Mouse (Mus musculus) midbrain, embryonic 11.5 days (tissue): ENCODE results near the gene Mrpl43. TPM values are rescaled to one million over a fixed set of nuclear protein-coding genes. Genes with fewer than 3 reads are reported as not detected.

Source experiments
- ATAC-seq: fragments of 200-750 bp; cut with Nextera tagmentation; 2 replicates; pipeline ENCODE4 v1.8.0; 2017; ENCODE audit warnings: moderate TSS enrichment, moderate library complexity; ENCODE audit not compliant: low FRiP score
- DNase-seq: peaks from one replicate; pipeline ENCODE4 v3.0.0; 2015; ENCODE audit warnings: low spot score; ENCODE audit errors: missing footprints
- H3K27ac ChIP-seq: fragments of 300-500 bp; sonication (generic); 2 replicates; pipeline ENCODE4 v1.5.1; 2014; ENCODE audit warnings: low read depth, low read length
- H3K27me3 ChIP-seq: fragments of 300-500 bp; sonication (generic); 2 replicates; pipeline ENCODE4 v1.6.1; 2014; ENCODE audit warnings: mild to moderate bottlenecking, low read length, moderate library complexity, mixed read lengths; ENCODE audit not compliant: control insufficient read depth, insufficient read depth
- H3K36me3 ChIP-seq: fragments of 300-500 bp; sonication (generic); 2 replicates; pipeline ENCODE4 v1.6.1; 2014; ENCODE audit warnings: mild to moderate bottlenecking, low read length, moderate library complexity, mixed read lengths; ENCODE audit not compliant: control insufficient read depth, insufficient read depth
- H3K4me1 ChIP-seq: fragments of 300-500 bp; sonication (generic); 2 replicates; pipeline ENCODE4 v1.6.1; 2014; ENCODE audit warnings: low read length; ENCODE audit not compliant: control insufficient read depth, insufficient read depth
- H3K4me2 ChIP-seq: fragments of 300-500 bp; sonication (generic); 2 replicates; pipeline ENCODE4 v1.6.1; 2014; ENCODE audit warnings: mild to moderate bottlenecking, moderate library complexity
- H3K4me3 ChIP-seq: fragments of 300-500 bp; sonication (generic); 2 replicates; pipeline ENCODE4 v1.5.1; 2014; ENCODE audit warnings: low read depth, low read length
- H3K9ac ChIP-seq: fragments of 300-500 bp; sonication (generic); 2 replicates; pipeline ENCODE4 v1.6.1; 2014; ENCODE audit warnings: low read length
- H3K9me3 ChIP-seq: fragments of 300-500 bp; sonication (generic); 2 replicates; pipeline ENCODE4 v1.6.1; 2016; ENCODE audit warnings: low read length; ENCODE audit not compliant: control insufficient read depth
- WGBS: fragments of 180-500 bp; shearing (Covaris S2); extraction: QIAGEN DNeasy Blood & Tissue Kit; methylation state at CpG from one replicate; pipeline ENCODE4 v1.1.7; 2014; 5-methylcytosine and 5-hydroxymethylcytosine counted together
- polyA plus RNA-seq: library from polyadenylated mRNA; unstranded; fragments of >200 nt; fragmentation: Nextera tagmentation; extraction: Ambion mirVana; gene quantifications from 2 replicates; pipeline ENCODE4 v1.2.1, GENCODE M21; 2014

The Mrpl43 gene
- polyA plus RNA-seq, 1 experiment from 2014 or later, result 67.3 TPM

GRCm38 (mm10) chr19:44989567-44990495, 16.4 kb downstream of the Mrpl43 start:
- Histone ChIP-seq H3K4me1 (peaks cover 7% of the 10 kb centered on the region), H3K9ac (peak overlapping the region; percentile 88), H3K27me3 (no peaks in the 10 kb centered on the region), H3K36me3 (no peaks in the 10 kb centered on the region), H3K4me3 (peak overlapping the region; percentile 74), H3K27ac (no peak overlapping the region; the same call in 1 of the 2 replicates), H3K4me2 (peak overlapping the region; percentile 98), H3K9me3 (no peaks in the 10 kb centered on the region)
- peak; percentile 53 for ATAC-seq
- WGBS, result 6% methylated on average over 22 of the region's 22 CpGs
- peak; percentile 86 for DNase-seq

- Histone ChIP-seq H3K9ac (peak within 1 kb of the TSS; percentile 88), H3K27me3 (no peaks in the 10 kb centered on the region), H3K4me3 (peak within 1 kb of the TSS; percentile 74), H3K36me3 (no peaks in the 10 kb centered on the region), H3K9me3 (no peaks in the 10 kb centered on the region), H3K4me2 (peak within 1 kb of the TSS; percentile 98), H3K4me1 (peaks cover 7% of the 10 kb centered on the region), H3K27ac (no peak within 1 kb of the TSS; the same call in 1 of the 2 replicates)
- ATAC-seq (peak; percentile 81), DNase-seq (peak; percentile 97)
- WGBS, result under 1% methylated on average over 55 of the region's 58 CpGs
These were observed 17.2 kb downstream of the Mrpl43 start, which contains the start of gene Sema4g for GRCm38 (mm10) chr19:44988831-44989566. Gene Sema4g, plus strand, starts transcription at chr19:44989101.

GRCm38 (mm10) chr19:44988321-44988720, 17.9 kb downstream of the Mrpl43 start:
- Histone ChIP-seq H3K27ac (no peak overlapping the region), H3K36me3 (no peaks in the 10 kb centered on the region), H3K9me3 (no peaks in the 10 kb centered on the region), H3K4me2 (peak overlapping the region; percentile 98), H3K4me3 (peak overlapping the region; percentile 74), H3K4me1 (peaks cover 7% of the 10 kb centered on the region), H3K9ac (peak overlapping the region; percentile 88), H3K27me3 (no peaks in the 10 kb centered on the region)
- ATAC-seq (no peak), DNase-seq (peak; percentile 88)
- 24% methylated on average over 9 of the region's 9 CpGs for WGBS

GRCm38 (mm10) chr19:44987851-44988250, 18.4 kb downstream of the Mrpl43 start:
- no peak overlapping the region for H3K27ac ChIP-seq
- ATAC-seq (no peak), DNase-seq (no peak)
- no peaks in the 10 kb centered on the region for H3K27me3 ChIP-seq
- WGBS, result 57% methylated on average over 6 of the region's 6 CpGs
- no peak overlapping the region for H3K4me2 ChIP-seq
- peaks cover 7% of the 10 kb centered on the region for H3K4me1 ChIP-seq
- H3K36me3 ChIP-seq, result no peaks in the 10 kb centered on the region
- no peak overlapping the region for H3K4me3 ChIP-seq
- no peaks in the 10 kb centered on the region for H3K9me3 ChIP-seq
- no peak overlapping the region for H3K9ac ChIP-seq

- H3K36me3 ChIP-seq, result no peaks in the 10 kb centered on the region
These were observed 19.2 kb downstream of the Mrpl43 start for GRCm38 (mm10) chr19:44987004-44987403.

GRCm38 (mm10) chr19:44985159-44985988, 20.9 kb downstream of the Mrpl43 start:
- no peak for DNase-seq
- Histone ChIP-seq H3K4me1 (peaks cover 7% of the 10 kb centered on the region), H3K27ac (no peak overlapping the region), H3K4me2 (no peak overlapping the region), H3K9me3 (no peaks in the 10 kb centered on the region), H3K4me3 (no peak overlapping the region), H3K9ac (no peak overlapping the region), H3K36me3 (0 out of 2 replicates have a peak, but pooled peaks cover 4% of the 10 kb centered on the region), H3K27me3 (no peaks in the 10 kb centered on the region)
- WGBS, result 66% methylated on average over 5 of the region's 5 CpGs
- no peak for ATAC-seq

More at GRCm38 (mm10) chr19:44987004-44987403, 19.2 kb downstream of the Mrpl43 start:
- Histone ChIP-seq H3K9me3 (no peaks in the 10 kb centered on the region), H3K27me3 (no peaks in the 10 kb centered on the region), H3K4me1 (peaks cover 7% of the 10 kb centered on the region), H3K4me2 (no peak overlapping the region), H3K4me3 (no peak overlapping the region), H3K9ac (no peak overlapping the region), H3K27ac (no peak overlapping the region)
- 77% methylated on average over 6 of the region's 6 CpGs for WGBS
- ATAC-seq (no peak), DNase-seq (no peak)

GRCm38 (mm10) chr19:44984420-44984819, 21.8 kb downstream of the Mrpl43 start:
- H3K4me1 ChIP-seq, result peaks cover 2% of the 10 kb centered on the region; the same call in 1 of the 2 replicates
- no peak overlapping the region for H3K4me2 ChIP-seq
- no peak for ATAC-seq
- H3K36me3 ChIP-seq, result 0 out of 2 replicates have a peak, but pooled peaks cover 4% of the 10 kb centered on the region
- no peak overlapping the region for H3K4me3 ChIP-seq
- DNase-seq, result no peak
- H3K9ac ChIP-seq, result no peak overlapping the region
- H3K27ac ChIP-seq, result no peak overlapping the region
- H3K9me3 ChIP-seq, result no peaks in the 10 kb centered on the region
- WGBS, result 89% methylated on average over 4 of the region's 4 CpGs
- H3K27me3 ChIP-seq, result no peaks in the 10 kb centered on the region

GRCm38 (mm10) chr19:44983366-44983765, 22.9 kb downstream of the Mrpl43 start:
- Histone ChIP-seq H3K4me1 (no peaks in the 10 kb centered on the region; the same call in 1 of the 2 replicates), H3K9me3 (no peaks in the 10 kb centered on the region), H3K4me2 (no peak overlapping the region), H3K9ac (no peak overlapping the region), H3K4me3 (no peak overlapping the region), H3K27ac (no peak overlapping the region), H3K36me3 (peaks cover 6% of the 10 kb centered on the region; the same call in 1 of the 2 replicates), H3K27me3 (no peaks in the 10 kb centered on the region)
- ATAC-seq, result no peak
- DNase-seq, result no peak
- 90% methylated on average over 6 of the region's 6 CpGs for WGBS
